Mouse (Mus musculus) MEL (cell line): ENCODE measurements around the gene Dusp10. TPM values are rescaled to one million over a fixed set of nuclear protein-coding genes. Genes with fewer than 3 reads are reported as not detected.

ENCODE experiments used
- DNase-seq: peaks from one replicate; pipeline ENCODE4 v3.0.0; 2011; ENCODE audit warnings: low read depth, low spot score
- H3K27ac ChIP-seq: 2 replicates; pipeline ENCODE4 v1.5.1; 2012; ENCODE audit warnings: low read depth, mild to moderate bottlenecking, control low read depth, low read length, moderate library complexity; ENCODE audit not compliant: control insufficient read depth
- H3K27me3 ChIP-seq, 2 experiments: fragments of 150-350 bp in 1 of 2; sonication (generic) in 1 of 2; 2 replicates each; pipeline ENCODE4 v1.6.1; 2012; ENCODE audit warnings: low read length in 2 of 2, mild to moderate bottlenecking in 2 of 2, improper control_type of control experiment in 1 of 2, moderate library complexity in 1 of 2; ENCODE audit not compliant: insufficient read depth in 2 of 2, control insufficient read depth in 1 of 2
- H3K36me3 ChIP-seq, 2 experiments: 2 replicates each; pipeline ENCODE4 v1.6.1; 2012 to 2014; ENCODE audit warnings: low read length in 2 of 2, improper control_type of control experiment in 1 of 2, inconsistent platforms in 1 of 2, mild to moderate bottlenecking in 1 of 2; ENCODE audit not compliant: insufficient read depth in 2 of 2, control insufficient read depth in 1 of 2
- H3K4me1 ChIP-seq, 2 experiments: fragments of 150-350 bp in 1 of 2; sonication (generic) in 1 of 2; 2 replicates each; pipeline ENCODE4 v1.6.1; 2012; ENCODE audit warnings: low read length in 2 of 2, improper control_type of control experiment in 1 of 2, mild to moderate bottlenecking in 1 of 2; ENCODE audit not compliant: insufficient read depth in 2 of 2, control insufficient read depth in 1 of 2
- H3K4me3 ChIP-seq, 2 experiments: fragments of 150-350 bp in 1 of 2; sonication (generic) in 1 of 2; 2 replicates each; pipeline ENCODE4 v1.5.1; 2012; ENCODE audit warnings: low read depth in 2 of 2, low read length in 2 of 2, mild to moderate bottlenecking in 2 of 2, moderate library complexity in 2 of 2, control low read depth in 1 of 2, improper control_type of control experiment in 1 of 2; ENCODE audit not compliant: control insufficient read depth in 1 of 2, insufficient read depth in 1 of 2
- H3K79me2 ChIP-seq: 2 replicates; pipeline ENCODE4 v1.6.1; 2012; ENCODE audit warnings: mild to moderate bottlenecking, low read length, moderate library complexity; ENCODE audit not compliant: control insufficient read depth, poor library complexity, insufficient read depth
- H3K9ac ChIP-seq: 2 replicates; pipeline ENCODE4 v1.6.1; 2012; ENCODE audit warnings: low read depth, mild to moderate bottlenecking, control low read depth, low read length, moderate library complexity; ENCODE audit not compliant: control insufficient read depth, poor library complexity, severe bottlenecking
- H3K9me3 ChIP-seq: fragments of 150-350 bp; sonication (generic); replicated peaks from 2 replicates; pipeline ENCODE4 v1.6.1; 2012; ENCODE audit warnings: mild to moderate bottlenecking, low read length, improper control_type of control experiment, moderate library complexity; ENCODE audit not compliant: insufficient read depth
- BHLHE40 ChIP-seq: IDR thresholded peaks from 2 replicates; pipeline ENCODE4 v1.6.1; 2012; ENCODE audit warnings: low read depth, mild to moderate bottlenecking, inconsistent platforms, low read length, improper control_type of control experiment, borderline replicate concordance
- CTCF ChIP-seq, 3 experiments: IDR thresholded peaks in 2 of 3; conservative IDR thresholded peaks in 1 of 3; 2 replicates each; pipeline ENCODE4 v1.5.1; 2011 to 2012; ENCODE audit warnings: low read length in 3 of 3, low read depth in 2 of 3, mild to moderate bottlenecking in 2 of 3, improper control_type of control experiment in 1 of 3, inconsistent platforms in 1 of 3, mixed read lengths in 1 of 3, moderate library complexity in 1 of 3; ENCODE audit not compliant: control insufficient read depth in 1 of 3, insufficient read depth in 1 of 3, poor library complexity in 1 of 3, severe bottlenecking in 1 of 3
- E2F4 ChIP-seq: IDR thresholded peaks from 2 replicates; pipeline ENCODE4 v1.6.1; 2011; ENCODE audit warnings: low read depth, low read length, improper control_type of control experiment, borderline replicate concordance
- ELF1 ChIP-seq: IDR thresholded peaks from 2 replicates; pipeline ENCODE4 v1.6.1; 2014; ENCODE audit warnings: low read depth, mild to moderate bottlenecking, inconsistent platforms, low read length, improper control_type of control experiment, moderate library complexity
- EP300 ChIP-seq, 2 experiments: IDR thresholded peaks; 2 replicates each; pipeline ENCODE4 v1.6.1; 2011; ENCODE audit warnings: improper control_type of control experiment in 2 of 2, low read length in 2 of 2, low read depth in 1 of 2, mild to moderate bottlenecking in 1 of 2
- ETS1 ChIP-seq: IDR thresholded peaks from 2 replicates; pipeline ENCODE4 v1.6.1; 2012; ENCODE audit warnings: low read depth, mild to moderate bottlenecking, inconsistent platforms, low read length, improper control_type of control experiment, moderate library complexity
- GABPA ChIP-seq: IDR thresholded peaks from 2 replicates; pipeline ENCODE4 v1.6.1; 2012; ENCODE audit warnings: low read depth, mild to moderate bottlenecking, inconsistent platforms, low read length, improper control_type of control experiment, moderate library complexity
- HCFC1 ChIP-seq: IDR thresholded peaks from 2 replicates; pipeline ENCODE4 v1.6.1; 2012; ENCODE audit warnings: low read depth, mild to moderate bottlenecking, inconsistent platforms, low read length, improper control_type of control experiment, moderate library complexity
- KAT2A ChIP-seq: conservative IDR thresholded peaks from 2 replicates; pipeline ENCODE4 v1.6.1; 2012; ENCODE audit warnings: low read depth, low read length, improper control_type of control experiment, inconsistent platforms
- MAX ChIP-seq: IDR thresholded peaks from 2 replicates; pipeline ENCODE4 v1.6.1; 2011; ENCODE audit warnings: low read length, improper control_type of control experiment
- MXI1 ChIP-seq: IDR thresholded peaks from 2 replicates; pipeline ENCODE4 v1.6.1; 2011; ENCODE audit warnings: mild to moderate bottlenecking, low read depth, low read length, improper control_type of control experiment
- MYB ChIP-seq: IDR thresholded peaks from 2 replicates; pipeline ENCODE4 v1.6.1; 2011; ENCODE audit warnings: mild to moderate bottlenecking, low read depth, low read length, improper control_type of control experiment
- POLR2A ChIP-seq, 2 experiments: IDR thresholded peaks; 2 replicates each; pipeline ENCODE4 v1.6.1; 2011 to 2012; ENCODE audit warnings: low read length in 2 of 2, mild to moderate bottlenecking in 2 of 2, control low read depth in 1 of 2, improper control_type of control experiment in 1 of 2, low read depth in 1 of 2, moderate library complexity in 1 of 2; ENCODE audit not compliant: control insufficient read depth in 1 of 2, insufficient read depth in 1 of 2, poor library complexity in 1 of 2
- POLR2AphosphoS2 ChIP-seq: IDR thresholded peaks from 2 replicates; pipeline ENCODE4 v1.6.1; 2011; ENCODE audit warnings: low read length, improper control_type of control experiment
- RCOR1 ChIP-seq: IDR thresholded peaks from 2 replicates; pipeline ENCODE4 v1.6.1; 2012; ENCODE audit warnings: low read depth, mild to moderate bottlenecking, inconsistent platforms, low read length, improper control_type of control experiment
- SIN3A ChIP-seq: IDR thresholded peaks from 2 replicates; pipeline ENCODE4 v1.6.1; 2012; ENCODE audit warnings: low read length, improper control_type of control experiment, inconsistent platforms
- TCF12 ChIP-seq: IDR thresholded peaks from 2 replicates; pipeline ENCODE4 v1.6.1; 2014; ENCODE audit warnings: low read depth, mild to moderate bottlenecking, inconsistent platforms, low read length, improper control_type of control experiment, moderate library complexity
- USF1 ChIP-seq: IDR thresholded peaks from 2 replicates; pipeline ENCODE4 v1.6.1; 2014; ENCODE audit warnings: low read depth, mild to moderate bottlenecking, inconsistent platforms, low read length, improper control_type of control experiment, moderate library complexity
- USF2 ChIP-seq, 2 experiments: IDR thresholded peaks; 2 replicates each; pipeline ENCODE4 v1.6.1; 2011 to 2012; ENCODE audit warnings: improper control_type of control experiment in 2 of 2, low read length in 2 of 2, borderline replicate concordance in 1 of 2, inconsistent platforms in 1 of 2, low read depth in 1 of 2, mild to moderate bottlenecking in 1 of 2; ENCODE audit not compliant: insufficient read depth in 1 of 2
- ZNF384 ChIP-seq: IDR thresholded peaks from 2 replicates; pipeline ENCODE4 v1.6.1; 2012; ENCODE audit warnings: low read depth, mild to moderate bottlenecking, inconsistent platforms, low read length, improper control_type of control experiment
- polyA plus RNA-seq, 2 experiments: library from polyadenylated mRNA; stranded (reverse) in 1 of 2; unstranded in 1 of 2; fragments of >175 nt in 1 of 2; fragments of >200 nt in 1 of 2; gene quantifications; 2 replicates each; pipeline versions ENCODE4 v1.2.1 to v1.2.4; 2012; ENCODE audit warnings: low replicate concordance in 2 of 2, low read depth in 1 of 2; ENCODE audit not compliant: insufficient read length in 2 of 2, insufficient read depth in 1 of 2, missing spikeins in 1 of 2
- total RNA-seq: library from RNA; depleted of rRNA; stranded (reverse); fragments of 300-350 nt; gene quantifications from 2 replicates; pipeline ENCODE4 v1.2.3, GENCODE M21; 2012

The Dusp10 gene
- total and polyA plus RNA-seq, 3 experiments: 1.4 to 2.3 TPM; not detected in 1

GRCm38 (mm10) chr1:184067704-184068558 is 54.8 kb downstream of the Dusp10 start:
- H3K9ac ChIP-seq: no peak overlapping the region
- H3K36me3 ChIP-seq: peaks cover 0 to 15% of the 10 kb centered on the region in 2 experiments; a peak in 2 of 4 replicates
- no peaks in the 10 kb centered on the region for H3K27me3 ChIP-seq
- H3K4me3 ChIP-seq: no peak overlapping the region
- H3K27ac ChIP-seq: no peak overlapping the region
- no peaks in the 10 kb centered on the region for H3K79me2 ChIP-seq
- DNase-seq: no peak
- no peak for TF ChIP-seq ZNF384
- no peak for TF ChIP-seq POLR2AphosphoS2
- TF ChIP-seq BHLHE40: no peak
- TF ChIP-seq MYB: no peak
- no peak for TF ChIP-seq GABPA
- no peak for TF ChIP-seq SIN3A
- no peak for TF ChIP-seq MXI1
- no peak for TF ChIP-seq RCOR1
- TF ChIP-seq MAX: no peak
- no peak for TF ChIP-seq ETS1
- TF ChIP-seq E2F4: no peak
- TF ChIP-seq USF1: no peak
- no peak for TF ChIP-seq KAT2A
- no peak for TF ChIP-seq POLR2A (IDR thresholded peaks at IDR 0.05; ENCODE audit: control insufficient read depth in 1 of 2, insufficient read depth in 1 of 2, low read depth in 1 of 2, low read length in 2 of 2, poor library complexity in 1 of 2)
- no peak for TF ChIP-seq HCFC1
- no peak for TF ChIP-seq USF2 (IDR thresholded peaks at IDR 0.05; ENCODE audit: borderline replicate concordance in 1 of 2, insufficient read depth in 1 of 2, low read depth in 1 of 2, low read length in 2 of 2)
- no peak for TF ChIP-seq ELF1
- H3K4me1 ChIP-seq: peaks cover 5 to 28% of the 10 kb centered on the region in 2 experiments
- no peaks in the 10 kb centered on the region for H3K9me3 ChIP-seq

GRCm38 (mm10) chr1:184068971-184069370 is 55.9 kb downstream of the Dusp10 start:
- no peaks in the 10 kb centered on the region for H3K9me3 ChIP-seq
- DNase-seq: peak; percentile 66
- H3K36me3 ChIP-seq: peaks cover 0 to 15% of the 10 kb centered on the region in 2 experiments; a peak in 2 of 4 replicates
- H3K4me3 ChIP-seq: peak overlapping the region in 1 of 2 experiments; percentile 29; a peak in 1 of 4 replicates
- no peaks in the 10 kb centered on the region for H3K79me2 ChIP-seq
- peaks cover 5 to 28% of the 10 kb centered on the region in 2 experiments for H3K4me1 ChIP-seq
- no peaks in the 10 kb centered on the region for H3K27me3 ChIP-seq
- H3K9ac ChIP-seq: peak overlapping the region; percentile 35
- peak; percentile 21; the same call in 1 of the 2 replicates for TF ChIP-seq TCF12
- TF ChIP-seq CTCF (IDR thresholded peaks at IDR 0.05 in 2 of 3, conservative IDR thresholded peaks at IDR 0.05 in 1 of 3; ENCODE audit: control insufficient read depth in 1 of 3, insufficient read depth in 1 of 3, low read depth in 2 of 3, low read length in 3 of 3, poor library complexity in 1 of 3, severe bottlenecking in 1 of 3): no peak
- TF ChIP-seq EP300 (IDR thresholded peaks at IDR 0.05; ENCODE audit: low read depth in 1 of 2, low read length in 2 of 2): peak; percentile 51 to 67
- peak overlapping the region; percentile 50 for H3K27ac ChIP-seq
